Mouse (Mus musculus): ENCODE measurements around the gene Zbtb32.

DNA sequence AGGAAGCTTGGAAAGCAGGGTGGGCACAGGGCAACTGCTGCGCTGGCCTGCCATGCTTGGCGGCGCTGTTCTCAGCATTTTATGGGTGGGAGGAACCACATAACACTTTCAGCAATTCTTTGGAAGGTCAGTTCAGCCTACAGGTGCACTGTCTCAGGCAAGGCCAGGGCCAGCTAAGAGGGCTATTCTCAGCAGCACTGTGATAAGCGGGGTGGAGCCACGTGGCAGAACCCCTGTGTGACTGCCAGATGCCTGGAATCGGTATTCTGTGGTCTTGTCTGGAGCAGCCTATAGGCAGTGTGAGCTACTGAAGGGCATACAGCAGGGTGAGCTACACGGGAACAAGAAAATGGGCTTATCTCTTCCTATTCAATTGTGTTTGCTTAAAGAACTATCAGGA, 11.3 kb upstream of the Zbtb32 start:
- TF ChIP-seq ZNF384 (IDR thresholded peaks at IDR 0.05; ENCODE audit: low read depth, low read length) = no peak
- TF ChIP-seq CHD2 (IDR thresholded peaks at IDR 0.05; ENCODE audit: low read depth, low read length) = no peak
- TF ChIP-seq HCFC1 (IDR thresholded peaks at IDR 0.05; ENCODE audit: borderline replicate concordance, insufficient read depth, low read length) = no peak

Measured in ES-E14 (cell line).